Mouse (Mus musculus): ENCODE results near the gene Bcl6b.

DNA sequence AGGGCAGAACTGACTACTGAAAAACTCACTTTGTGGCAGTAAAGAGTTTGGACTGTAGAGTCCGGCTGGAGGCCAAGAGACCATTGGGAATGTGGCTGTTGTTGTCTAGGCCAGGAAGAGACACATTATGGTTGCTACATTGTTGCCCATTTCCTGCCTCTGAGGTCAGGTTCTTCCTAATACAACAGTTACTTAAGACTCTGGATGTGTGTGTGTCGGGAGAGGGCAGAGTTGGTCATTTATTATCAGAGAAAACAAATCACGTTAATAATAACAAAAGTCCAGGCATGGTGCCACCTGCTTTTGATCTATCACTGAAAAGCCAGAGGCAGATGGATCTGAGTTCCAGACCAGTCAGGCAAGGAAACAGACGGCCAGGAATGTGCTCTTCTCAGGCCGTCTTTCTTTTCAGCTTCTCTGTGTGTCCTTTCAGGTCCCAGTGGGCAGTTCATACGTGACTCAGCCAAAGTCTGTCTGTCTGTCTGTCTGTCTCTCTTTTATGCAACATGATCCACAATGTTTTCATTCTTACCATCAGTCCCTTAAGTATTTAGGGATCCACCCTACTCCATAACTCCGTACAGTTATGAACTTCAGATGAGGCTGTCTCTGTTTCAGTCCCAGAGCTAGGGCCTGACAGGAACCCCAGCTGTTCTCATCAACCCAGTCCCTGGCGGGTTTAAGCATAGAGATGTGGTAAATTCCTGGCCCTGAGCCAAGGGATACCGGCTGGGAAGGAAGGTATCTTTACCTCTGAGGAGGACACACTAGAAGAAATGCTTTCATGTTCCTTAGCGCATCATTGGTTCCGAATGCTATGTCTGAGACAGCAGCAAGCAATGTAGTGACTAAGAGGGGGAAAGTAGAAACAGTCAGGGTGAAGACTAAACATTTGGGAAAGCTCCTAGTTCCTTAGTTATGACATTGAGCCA, 36.0 kb downstream of the Bcl6b start:
- TF ChIP-seq CTCF (IDR thresholded peaks at IDR 0.05; ENCODE audit: low read depth) (no peak), EP300 (IDR thresholded peaks at IDR 0.05; ENCODE audit: low read depth) (no peak)
